Mouse (Mus musculus) liver, embryonic 12.5 days (tissue): ENCODE data around the gene Supt3. TPM values are rescaled to one million over a fixed set of nuclear protein-coding genes. Genes with fewer than 3 reads are reported as not detected.

ENCODE experiments used
- ATAC-seq: fragments of 200-750 bp; cut with Nextera tagmentation; 2 replicates; pipeline ENCODE4 v1.8.0; 2017; ENCODE audit warnings: moderate number of reproducible peaks, mild to moderate bottlenecking, moderate library complexity
- H3K27ac ChIP-seq: fragments of 300-500 bp; sonication (generic); 2 replicates; pipeline ENCODE4 v1.5.1; 2016; ENCODE audit warnings: mild to moderate bottlenecking
- H3K27me3 ChIP-seq: fragments of 300-500 bp; sonication (generic); replicated peaks from 2 replicates; pipeline ENCODE4 v1.6.1; 2016; ENCODE audit warnings: mild to moderate bottlenecking, moderate library complexity
- H3K36me3 ChIP-seq: fragments of 300-500 bp; sonication (generic); 2 replicates; pipeline ENCODE4 v1.6.1; 2016; ENCODE audit warnings: mild to moderate bottlenecking, moderate library complexity
- H3K4me1 ChIP-seq: fragments of 300-500 bp; sonication (generic); 2 replicates; pipeline ENCODE4 v1.6.1; 2016
- H3K4me2 ChIP-seq: fragments of 300-500 bp; sonication (generic); 2 replicates; pipeline ENCODE4 v1.6.1; 2016; ENCODE audit warnings: mild to moderate bottlenecking, moderate library complexity
- H3K4me3 ChIP-seq: fragments of 300-500 bp; sonication (generic); 2 replicates; pipeline ENCODE4 v1.5.1; 2016; ENCODE audit warnings: mild to moderate bottlenecking, moderate library complexity
- H3K9ac ChIP-seq: fragments of 300-500 bp; sonication (generic); 2 replicates; pipeline ENCODE4 v1.6.1; 2016; ENCODE audit warnings: mild to moderate bottlenecking, moderate library complexity
- H3K9me3 ChIP-seq: fragments of 300-500 bp; sonication (generic); replicated peaks from 2 replicates; pipeline ENCODE4 v1.6.1; 2016; ENCODE audit warnings: mild to moderate bottlenecking, moderate library complexity
- WGBS: fragments of 180-500 bp; shearing (Covaris S2); methylation state at CpG from one replicate; pipeline ENCODE4 v1.1.7; 2016; ENCODE audit not compliant: insufficient replicate concordance; 5-methylcytosine and 5-hydroxymethylcytosine counted together
- polyA plus RNA-seq: library from polyadenylated mRNA; unstranded; fragments of >200 nt; fragmentation: Nextera tagmentation; extraction: Ambion mirVana; gene quantifications from 2 replicates; pipeline ENCODE4 v1.2.1, GENCODE M21; 2016

The Supt3 gene
- polyA plus RNA-seq, 1 experiment from 2014 or later: 11.1 TPM

GRCm38 (mm10) chr17:45160651-45161050, 383.7 kb downstream of the Supt3 start:
- Histone ChIP-seq H3K4me3 (no peak overlapping the region), H3K4me1 (no peaks in the 10 kb centered on the region), H3K27me3 (no peaks in the 10 kb centered on the region), H3K27ac (no peak overlapping the region), H3K9ac (no peak overlapping the region), H3K9me3 (no peaks in the 10 kb centered on the region), H3K4me2 (no peak overlapping the region), H3K36me3 (no peaks in the 10 kb centered on the region)
- WGBS: 69% methylated on average over 6 of the region's 6 CpGs
- no peak for ATAC-seq

GRCm38 (mm10) chr17:45165741-45166140, 388.8 kb downstream of the Supt3 start:
- Histone ChIP-seq H3K9ac (no peak overlapping the region), H3K4me3 (no peak overlapping the region), H3K27ac (no peak overlapping the region), H3K36me3 (no peaks in the 10 kb centered on the region), H3K4me2 (no peak overlapping the region), H3K4me1 (no peaks in the 10 kb centered on the region), H3K27me3 (no peaks in the 10 kb centered on the region), H3K9me3 (no peaks in the 10 kb centered on the region)
- WGBS: 33% methylated on average over 4 of the region's 4 CpGs
- no peak for ATAC-seq

Other genes with a start within 250 kb of the Supt3 start
- 0.63 and 0.74 TPM in 2 replicates for gene Runx2, start 37.6 kb downstream of the Supt3 start, polyA plus RNA-seq